Mouse (Mus musculus) limb, embryonic 15.5 days (tissue): ENCODE data around the gene Dclk1. TPM values are rescaled to one million over a fixed set of nuclear protein-coding genes. Genes with fewer than 3 reads are reported as not detected.

Experiments
- ATAC-seq: fragments of 200-750 bp; cut with Nextera tagmentation; 2 replicates; pipeline ENCODE4 v1.8.0; 2017; ENCODE audit warnings: low read depth, moderate TSS enrichment; ENCODE audit not compliant: insufficient number of reproducible peaks, low FRiP score, low TSS enrichment
- H3K27ac ChIP-seq: fragments of 300-500 bp; sonication (generic); 2 replicates; pipeline ENCODE4 v1.5.1; 2015; ENCODE audit warnings: moderate library complexity, mild to moderate bottlenecking, inconsistent platforms
- H3K27me3 ChIP-seq: fragments of 300-500 bp; sonication (generic); 2 replicates; pipeline ENCODE4 v1.6.1; 2015; ENCODE audit warnings: inconsistent platforms
- H3K36me3 ChIP-seq: fragments of 300-500 bp; sonication (generic); 2 replicates; pipeline ENCODE4 v1.6.1; 2015; ENCODE audit warnings: inconsistent platforms
- H3K4me1 ChIP-seq: fragments of 300-500 bp; sonication (generic); 2 replicates; pipeline ENCODE4 v1.6.1; 2015; ENCODE audit warnings: inconsistent platforms
- H3K4me2 ChIP-seq: fragments of 300-500 bp; sonication (generic); 2 replicates; pipeline ENCODE4 v1.6.1; 2015; ENCODE audit warnings: mild to moderate bottlenecking, inconsistent platforms
- H3K4me3 ChIP-seq: fragments of 300-500 bp; sonication (generic); 2 replicates; pipeline ENCODE4 v1.5.1; 2015; ENCODE audit warnings: mild to moderate bottlenecking, inconsistent platforms
- H3K9ac ChIP-seq: fragments of 300-500 bp; sonication (generic); 2 replicates; pipeline ENCODE4 v1.6.1; 2015; ENCODE audit warnings: inconsistent platforms
- H3K9me3 ChIP-seq: fragments of 300-500 bp; sonication (generic); 2 replicates; pipeline ENCODE4 v1.6.1; 2016; ENCODE audit warnings: inconsistent platforms
- WGBS: fragments of 180-500 bp; shearing (Covaris S2); methylation state at CpG from one replicate; pipeline ENCODE4 v1.1.7; 2015; 5-methylcytosine and 5-hydroxymethylcytosine counted together
- polyA plus RNA-seq: library from polyadenylated mRNA; unstranded; fragments of >200 nt; fragmentation: Nextera tagmentation; extraction: Ambion mirVana; gene quantifications from 2 replicates; pipeline ENCODE4 v1.2.1, GENCODE M21; 2015

Dclk1 gene
- polyA plus RNA-seq, 1 experiment from 2014 or later: 70.1 TPM

- Histone ChIP-seq H3K4me1 (no peaks in the 10 kb centered on the region), H3K36me3 (no peaks in the 10 kb centered on the region), H3K9ac (no peak overlapping the region), H3K9me3 (no peaks in the 10 kb centered on the region), H3K27me3 (no peaks in the 10 kb centered on the region), H3K4me2 (no peak overlapping the region), H3K27ac (no peak overlapping the region), H3K4me3 (no peak overlapping the region)
- no peak for ATAC-seq
- WGBS: 41% methylated on average over 4 of the region's 4 CpGs
These were observed 308.8 kb downstream of the Dclk1 start for GRCm38 (mm10) chr3:55550962-55551361.

GRCm38 (mm10) chr3:55551912-55552311, 309.7 kb downstream of the Dclk1 start:
- Histone ChIP-seq H3K27me3 (no peaks in the 10 kb centered on the region), H3K9ac (no peak overlapping the region), H3K27ac (no peak overlapping the region), H3K36me3 (no peaks in the 10 kb centered on the region), H3K9me3 (no peaks in the 10 kb centered on the region), H3K4me1 (no peaks in the 10 kb centered on the region), H3K4me2 (no peak overlapping the region), H3K4me3 (no peak overlapping the region)
- ATAC-seq: no peak
- 78% methylated on average over 4 of the region's 4 CpGs for WGBS

DNA sequence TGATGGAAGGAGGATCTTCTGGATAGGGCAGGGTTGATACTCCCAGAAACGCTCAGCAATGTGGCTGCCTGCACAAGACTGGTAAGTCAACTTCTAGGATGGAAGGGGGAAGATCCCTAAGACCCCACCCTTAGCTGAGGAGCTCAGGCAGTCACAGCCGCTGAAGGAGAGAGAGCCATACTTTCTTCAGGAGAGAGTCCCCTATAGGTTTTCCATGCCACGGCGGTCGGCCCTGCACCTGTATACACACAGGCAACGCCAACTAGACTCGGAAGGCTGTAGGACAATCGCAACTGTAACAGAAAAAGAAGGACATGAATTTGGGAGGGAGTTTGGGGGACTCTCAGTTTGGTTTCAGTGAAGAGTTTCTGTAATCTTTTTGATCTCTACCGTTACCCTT, 310.9 kb downstream of the Dclk1 start:
- no peak overlapping the region for H3K9ac ChIP-seq
- no peaks in the 10 kb centered on the region for H3K9me3 ChIP-seq
- 91% methylated on average over 9 of the region's 9 CpGs for WGBS
- no peaks in the 10 kb centered on the region for H3K4me1 ChIP-seq
- H3K27me3 ChIP-seq: no peaks in the 10 kb centered on the region
- no peak overlapping the region for H3K4me2 ChIP-seq
- ATAC-seq: no peak
- H3K27ac ChIP-seq: no peak overlapping the region
- no peaks in the 10 kb centered on the region for H3K36me3 ChIP-seq
- H3K4me3 ChIP-seq: no peak overlapping the region

DNA sequence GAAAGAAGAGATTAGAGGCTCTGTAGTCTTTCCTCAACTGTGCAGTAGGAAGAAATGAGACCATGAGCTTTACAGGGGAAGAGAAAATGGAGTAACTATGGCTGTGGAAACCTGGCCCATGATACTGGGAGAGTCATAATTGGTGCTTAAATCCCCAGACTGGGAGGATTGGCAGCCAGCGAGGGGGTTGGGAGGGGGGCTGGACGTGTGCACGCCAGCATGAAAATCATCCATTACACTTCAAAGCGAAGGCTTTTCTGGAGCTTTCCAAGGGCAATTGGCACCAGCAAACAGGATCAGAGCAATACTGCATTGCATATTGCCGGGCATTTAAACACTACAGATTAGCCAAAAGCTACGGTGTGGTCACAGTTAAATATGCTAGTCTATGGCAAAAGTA, 313.7 kb downstream of the Dclk1 start:
- WGBS: 72% methylated on average over 6 of the region's 6 CpGs
- H3K4me1 ChIP-seq: no peaks in the 10 kb centered on the region

GRCm38 (mm10) chr3:55558570-55558969, 316.4 kb downstream of the Dclk1 start:
- Histone ChIP-seq H3K27ac (no peak overlapping the region), H3K27me3 (no peaks in the 10 kb centered on the region), H3K4me3 (no peak overlapping the region), H3K4me1 (no peaks in the 10 kb centered on the region), H3K9me3 (no peaks in the 10 kb centered on the region), H3K36me3 (no peaks in the 10 kb centered on the region), H3K9ac (no peak overlapping the region), H3K4me2 (no peak overlapping the region)
- ATAC-seq: no peak
- WGBS: 64% methylated on average over 1 of the region's 1 CpGs

More for the DNA sequence above, 313.7 kb downstream of the Dclk1 start:
- Histone ChIP-seq H3K27ac (no peak overlapping the region), H3K9ac (no peak overlapping the region), H3K27me3 (no peaks in the 10 kb centered on the region), H3K4me3 (no peak overlapping the region), H3K4me2 (no peak overlapping the region), H3K9me3 (no peaks in the 10 kb centered on the region), H3K36me3 (no peaks in the 10 kb centered on the region)
- ATAC-seq: no peak

DNA sequence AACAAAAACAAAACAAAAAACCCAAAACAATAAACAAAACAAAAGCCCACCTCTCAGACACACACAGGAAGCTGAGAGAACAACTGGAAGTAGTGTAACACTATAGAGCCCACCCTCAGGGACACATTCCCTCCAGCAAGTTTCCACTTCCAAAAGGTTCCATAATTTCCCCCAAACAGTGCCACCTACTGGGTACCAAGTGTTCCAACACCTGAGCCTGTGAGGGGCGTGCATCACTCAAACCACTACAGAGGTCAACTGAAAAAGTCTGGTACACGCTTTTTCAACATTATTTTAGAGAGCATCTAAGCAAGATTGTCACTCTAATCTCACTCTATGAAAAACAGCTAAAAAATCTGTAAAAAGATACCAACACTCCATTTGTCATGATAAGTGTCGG, 325.3 kb downstream of the Dclk1 start:
- WGBS: 90% methylated on average over 3 of the region's 3 CpGs
- ATAC-seq: no peak

GRCm38 (mm10) chr3:55569539-55569938, 327.4 kb downstream of the Dclk1 start:
- Histone ChIP-seq H3K9ac (no peak overlapping the region), H3K4me3 (no peak overlapping the region), H3K4me2 (no peak overlapping the region), H3K36me3 (no peaks in the 10 kb centered on the region), H3K4me1 (peaks cover 8% of the 10 kb centered on the region), H3K27ac (no peak overlapping the region), H3K9me3 (no peaks in the 10 kb centered on the region), H3K27me3 (no peaks in the 10 kb centered on the region)
- ATAC-seq: no peak
- 44% methylated on average over 10 of the region's 10 CpGs for WGBS

More for the DNA sequence above, 325.3 kb downstream of the Dclk1 start:
- no peak overlapping the region for H3K4me2 ChIP-seq
- no peak overlapping the region for H3K9ac ChIP-seq
- peaks cover 8% of the 10 kb centered on the region for H3K4me1 ChIP-seq
- H3K36me3 ChIP-seq: no peaks in the 10 kb centered on the region
- H3K9me3 ChIP-seq: no peaks in the 10 kb centered on the region
- H3K27ac ChIP-seq: no peak overlapping the region
- H3K4me3 ChIP-seq: no peak overlapping the region
- no peaks in the 10 kb centered on the region for H3K27me3 ChIP-seq

DNA sequence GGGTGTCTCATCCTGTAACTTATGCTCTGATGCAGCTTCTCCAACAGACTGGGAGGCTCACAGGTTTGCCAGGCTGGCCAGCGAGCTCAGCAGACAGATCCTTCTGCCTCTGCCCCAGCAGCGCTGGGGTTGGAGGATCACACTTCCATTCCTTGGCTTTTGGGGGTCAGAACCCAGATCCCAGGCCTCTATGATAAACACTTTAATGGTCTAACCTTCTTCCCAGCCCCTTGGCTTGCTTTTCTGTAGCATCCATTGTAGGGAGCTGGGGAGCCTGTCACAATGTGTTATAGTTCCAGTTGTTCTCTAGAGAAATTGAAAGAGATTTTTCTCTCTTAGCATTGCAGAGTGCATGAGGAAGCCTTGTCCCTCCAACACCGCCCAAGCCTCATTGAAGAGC, 328.9 kb downstream of the Dclk1 start:
- H3K4me2 ChIP-seq: no peak overlapping the region
- no peak overlapping the region for H3K4me3 ChIP-seq
- no peak overlapping the region for H3K27ac ChIP-seq
- H3K4me1 ChIP-seq: peaks cover 8% of the 10 kb centered on the region
- no peaks in the 10 kb centered on the region for H3K36me3 ChIP-seq
- no peaks in the 10 kb centered on the region for H3K9me3 ChIP-seq
- H3K9ac ChIP-seq: no peak overlapping the region
- WGBS: 90% methylated on average over 3 of the region's 3 CpGs
- H3K27me3 ChIP-seq: no peaks in the 10 kb centered on the region
- no peak for ATAC-seq

DNA sequence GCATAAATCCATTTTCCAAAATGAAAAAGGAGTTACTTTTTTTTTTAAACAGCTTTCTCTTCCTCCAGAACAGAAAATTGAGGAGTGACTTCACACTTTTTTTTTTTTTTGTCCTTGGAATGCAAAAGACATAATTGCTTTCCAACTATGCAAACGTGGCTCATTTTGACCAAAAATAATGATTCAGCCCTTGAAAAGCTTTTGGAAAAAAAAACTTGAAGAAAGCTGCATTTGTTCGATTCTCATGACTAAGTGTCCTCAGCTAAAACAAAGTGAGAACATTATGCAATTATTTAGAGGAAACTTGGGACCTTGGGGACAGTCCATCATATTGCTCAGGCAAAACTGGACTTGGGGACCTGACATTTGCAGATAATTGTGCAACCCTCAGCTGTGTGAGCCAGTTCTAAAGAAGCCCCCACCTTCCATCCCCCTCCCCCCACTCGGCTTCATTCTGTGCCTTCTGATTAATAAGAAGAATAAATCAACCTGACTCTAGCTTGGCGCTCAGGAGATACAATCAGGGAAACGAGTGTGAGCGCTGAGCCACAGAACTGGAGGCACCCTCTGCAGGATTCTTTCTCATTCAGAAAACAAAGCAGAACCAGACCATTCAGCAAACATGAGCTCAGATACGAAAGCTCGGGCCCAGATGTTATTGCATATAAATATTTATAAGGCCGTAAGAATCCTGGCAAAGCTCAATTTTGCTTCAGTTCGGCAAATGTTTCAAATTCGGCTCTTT, 329.6 kb downstream of the Dclk1 start:
- H3K27me3 ChIP-seq: no peaks in the 10 kb centered on the region
- H3K4me1 ChIP-seq: peaks cover 8% of the 10 kb centered on the region
- no peak overlapping the region for H3K27ac ChIP-seq
- H3K9ac ChIP-seq: no peak overlapping the region
- H3K36me3 ChIP-seq: no peaks in the 10 kb centered on the region
- no peak for ATAC-seq
- WGBS: 29% methylated on average over 11 of the region's 11 CpGs
- H3K4me2 ChIP-seq: no peak overlapping the region
- H3K9me3 ChIP-seq: no peaks in the 10 kb centered on the region
- H3K4me3 ChIP-seq: no peak overlapping the region

GRCm38 (mm10) chr3:55572297-55572681, 330.1 kb downstream of the Dclk1 start:
- H3K27me3 ChIP-seq: no peaks in the 10 kb centered on the region
- H3K4me3 ChIP-seq: no peak overlapping the region
- WGBS: 70% methylated on average over 4 of the region's 4 CpGs
- no peak overlapping the region for H3K27ac ChIP-seq
- peaks cover 8% of the 10 kb centered on the region for H3K4me1 ChIP-seq
- H3K4me2 ChIP-seq: no peak overlapping the region
- no peaks in the 10 kb centered on the region for H3K36me3 ChIP-seq
- no peak overlapping the region for H3K9ac ChIP-seq
- ATAC-seq: no peak
- H3K9me3 ChIP-seq: no peaks in the 10 kb centered on the region

DNA sequence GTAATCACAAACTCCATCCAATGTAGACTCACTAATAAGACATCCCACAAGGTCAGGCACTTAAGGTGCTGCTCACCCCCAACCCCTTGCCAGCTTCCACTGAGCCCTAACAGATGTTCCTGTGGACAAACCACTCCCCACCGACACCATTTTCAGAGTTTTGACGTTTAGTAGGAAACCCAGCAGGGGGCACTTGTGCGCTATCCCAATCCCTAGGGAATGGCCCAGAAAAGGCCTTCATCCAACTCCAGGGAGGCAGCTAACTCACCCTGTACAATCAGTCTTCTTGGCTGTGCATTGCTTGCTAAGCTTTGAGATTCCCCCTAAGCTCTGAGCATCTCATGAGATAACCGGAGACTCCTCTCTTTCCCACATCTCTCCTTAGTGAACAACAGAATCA, 331.8 kb downstream of the Dclk1 start:
- H3K4me2 ChIP-seq: no peak overlapping the region
- no peak overlapping the region for H3K4me3 ChIP-seq
- H3K4me1 ChIP-seq: peaks cover 8% of the 10 kb centered on the region
- no peak overlapping the region for H3K9ac ChIP-seq
- no peak overlapping the region for H3K27ac ChIP-seq
- 38% methylated on average over 4 of the region's 4 CpGs for WGBS
- H3K36me3 ChIP-seq: no peaks in the 10 kb centered on the region
- no peak for ATAC-seq
- H3K27me3 ChIP-seq: no peaks in the 10 kb centered on the region
- no peaks in the 10 kb centered on the region for H3K9me3 ChIP-seq

DNA sequence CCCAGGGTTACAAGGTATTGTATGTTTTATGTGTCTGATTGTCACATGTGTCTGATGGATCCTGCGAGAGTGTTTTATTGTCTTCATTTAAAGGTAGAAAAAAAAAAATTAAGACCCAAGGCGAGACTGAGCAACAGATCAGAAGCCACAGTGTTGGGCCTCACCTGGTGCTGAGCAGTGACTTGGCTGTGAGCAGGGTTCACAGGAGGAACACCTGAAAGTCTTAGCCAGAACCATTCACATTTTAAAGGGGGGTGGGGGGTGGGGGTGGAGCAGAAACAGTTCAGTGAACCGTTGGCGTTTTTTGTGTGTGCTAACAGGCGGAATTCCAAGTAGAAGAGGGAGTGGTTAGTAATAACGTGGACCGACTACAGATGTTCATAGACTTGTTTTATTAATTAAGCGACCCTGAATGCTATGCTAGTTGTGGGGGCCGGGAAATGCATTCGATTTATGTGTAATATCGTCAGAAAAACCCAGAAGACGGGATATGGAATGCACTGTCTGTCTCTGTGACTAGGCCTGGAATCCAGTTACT, 345.3 kb downstream of the Dclk1 start:
- peaks cover 37% of the 10 kb centered on the region for H3K4me1 ChIP-seq
- WGBS: 14% methylated on average over 12 of the region's 12 CpGs
- 0 out of 2 replicates have a peak, but pooled peaks have one; percentile 48 for ATAC-seq

More for the DNA sequence above, 345.3 kb downstream of the Dclk1 start:
- Histone ChIP-seq H3K27me3 (no peaks in the 10 kb centered on the region), H3K9me3 (no peaks in the 10 kb centered on the region), H3K27ac (peak overlapping the region; percentile 74; the same call in 1 of the 2 replicates), H3K4me2 (no peak overlapping the region), H3K36me3 (no peaks in the 10 kb centered on the region), H3K4me3 (no peak overlapping the region), H3K9ac (no peak overlapping the region)
